Mouse (Mus musculus) forebrain, embryonic 14.5 days (tissue): ENCODE results near the gene Mamdc4. TPM values are rescaled to one million over a fixed set of nuclear protein-coding genes. Genes with fewer than 3 reads are reported as not detected.

ENCODE experiments used
- ATAC-seq: fragments of 200-750 bp; cut with Nextera tagmentation; 2 replicates; pipeline ENCODE4 v1.8.0; 2017; ENCODE audit warnings: mild to moderate bottlenecking, moderate library complexity
- DNase-seq: peaks from one replicate; pipeline ENCODE4 v3.0.0-alpha.2; 2015; ENCODE audit warnings: low spot score
- H3K27ac ChIP-seq: fragments of 300-500 bp; sonication (generic); 2 replicates; pipeline ENCODE4 v1.5.1; 2014; ENCODE audit warnings: low read depth, mild to moderate bottlenecking, control low read depth, low read length, moderate library complexity
- H3K27me3 ChIP-seq: fragments of 300-500 bp; sonication (generic); replicated peaks from 2 replicates; pipeline ENCODE4 v1.6.1; 2014; ENCODE audit warnings: low read length, control low read depth, mixed read lengths; ENCODE audit not compliant: control insufficient read depth, insufficient read depth
- H3K36me3 ChIP-seq: fragments of 300-500 bp; sonication (generic); 2 replicates; pipeline ENCODE4 v1.6.1; 2014; ENCODE audit warnings: low read length, control low read depth; ENCODE audit not compliant: control insufficient read depth, insufficient read depth
- H3K4me1 ChIP-seq: fragments of 300-500 bp; sonication (generic); 2 replicates; pipeline ENCODE4 v1.6.1; 2014; ENCODE audit warnings: antibody characterized with exemption, low read length, control low read depth; ENCODE audit not compliant: control insufficient read depth, insufficient read depth
- H3K4me2 ChIP-seq: fragments of 300-500 bp; sonication (generic); 2 replicates; pipeline ENCODE4 v1.6.1; 2014; ENCODE audit warnings: mild to moderate bottlenecking, control low read depth, low read length
- H3K4me3 ChIP-seq: fragments of 300-500 bp; sonication (generic); 2 replicates; pipeline ENCODE4 v1.5.1; 2014; ENCODE audit warnings: low read depth, low read length, control low read depth
- H3K9ac ChIP-seq: fragments of 300-500 bp; sonication (generic); 2 replicates; pipeline ENCODE4 v1.6.1; 2014; ENCODE audit warnings: mild to moderate bottlenecking, low read length, control low read depth, moderate library complexity
- H3K9me3 ChIP-seq: fragments of 300-500 bp; sonication (generic); replicated peaks from 2 replicates; pipeline ENCODE4 v1.6.1; 2016; ENCODE audit warnings: low read length, control low read depth, mixed read lengths; ENCODE audit not compliant: control insufficient read depth
- WGBS: fragments of 180-500 bp; shearing (Covaris S2); extraction: QIAGEN DNeasy Blood & Tissue Kit; methylation state at CpG from one replicate; pipeline ENCODE4 v1.1.7; 2014; 5-methylcytosine and 5-hydroxymethylcytosine counted together
- polyA plus RNA-seq: library from polyadenylated mRNA; unstranded; fragments of >200 nt; fragmentation: Nextera tagmentation; extraction: Ambion mirVana; gene quantifications from 2 replicates; pipeline ENCODE4 v1.2.1, GENCODE M21; 2014

The Mamdc4 gene
- polyA plus RNA-seq, 1 experiment from 2014 or later: 0.84 TPM

GRCm38 (mm10) chr2:25585601-25586000 is 11.0 kb upstream of the Mamdc4 start:
- Histone ChIP-seq H3K4me3 (no peak overlapping the region), H3K9me3 (no peaks in the 10 kb centered on the region), H3K27ac (no peak overlapping the region), H3K27me3 (peaks cover 4% of the 10 kb centered on the region), H3K9ac (no peak overlapping the region), H3K4me1 (peaks cover 6% of the 10 kb centered on the region; the same call in 1 of the 2 replicates), H3K36me3 (peaks cover 64% of the 10 kb centered on the region), H3K4me2 (no peak overlapping the region)
- WGBS: 80% methylated on average over 3 of the region's 3 CpGs
- DNase-seq: no peak
- no peak for ATAC-seq

GRCm38 (mm10) chr2:25584856-25585255 is 10.2 kb upstream of the Mamdc4 start:
- H3K9ac ChIP-seq: no peak overlapping the region
- H3K9me3 ChIP-seq: no peaks in the 10 kb centered on the region
- H3K4me2 ChIP-seq: no peak overlapping the region
- no peak overlapping the region for H3K4me3 ChIP-seq
- WGBS: 81% methylated on average over 4 of the region's 4 CpGs
- peaks cover 6% of the 10 kb centered on the region; the same call in 1 of the 2 replicates for H3K4me1 ChIP-seq
- no peak overlapping the region for H3K27ac ChIP-seq
- DNase-seq (no peak), ATAC-seq (no peak)
- H3K27me3 ChIP-seq: peaks cover 12% of the 10 kb centered on the region
- H3K36me3 ChIP-seq: peaks cover 56% of the 10 kb centered on the region

- 89% methylated on average over 3 of the region's 3 CpGs for WGBS
- H3K27ac ChIP-seq: no peak overlapping the region
- no peak overlapping the region for H3K9ac ChIP-seq
- ATAC-seq: no peak
- H3K4me2 ChIP-seq: no peak overlapping the region
- peaks cover 6% of the 10 kb centered on the region; the same call in 1 of the 2 replicates for H3K4me1 ChIP-seq
- H3K36me3 ChIP-seq: peaks cover 50% of the 10 kb centered on the region
- peaks cover 19% of the 10 kb centered on the region for H3K27me3 ChIP-seq
- no peak overlapping the region for H3K4me3 ChIP-seq
- H3K9me3 ChIP-seq: no peaks in the 10 kb centered on the region
- no peak for DNase-seq
Observed at GRCm38 (mm10) chr2:25584152-25584551, 9.5 kb upstream of the Mamdc4 start.

GRCm38 (mm10) chr2:25583571-25583970 is 8.9 kb upstream of the Mamdc4 start:
- Histone ChIP-seq H3K27me3 (peaks cover 24% of the 10 kb centered on the region), H3K4me3 (no peak overlapping the region), H3K4me1 (peaks cover 6% of the 10 kb centered on the region; the same call in 1 of the 2 replicates), H3K9me3 (no peaks in the 10 kb centered on the region), H3K27ac (no peak overlapping the region), H3K4me2 (no peak overlapping the region), H3K9ac (no peak overlapping the region), H3K36me3 (peaks cover 48% of the 10 kb centered on the region)
- WGBS: 68% methylated on average over 4 of the region's 4 CpGs
- DNase-seq (no peak), ATAC-seq (no peak)

GRCm38 (mm10) chr2:25583120-25583481 is 8.5 kb upstream of the Mamdc4 start:
- ATAC-seq (no peak), DNase-seq (no peak)
- Histone ChIP-seq H3K4me2 (no peak overlapping the region), H3K27me3 (peaks cover 29% of the 10 kb centered on the region), H3K27ac (0 out of 2 replicates have a peak overlapping the region, but pooled peaks have one; percentile 5), H3K9ac (peak overlapping the region; percentile 32), H3K36me3 (peaks cover 44% of the 10 kb centered on the region), H3K9me3 (no peaks in the 10 kb centered on the region), H3K4me3 (no peak overlapping the region), H3K4me1 (peaks cover 6% of the 10 kb centered on the region; the same call in 1 of the 2 replicates)
- 84% methylated on average over 6 of the region's 6 CpGs for WGBS

- 54% methylated on average over 12 of the region's 12 CpGs for WGBS
- peak; percentile 65 for DNase-seq
- Histone ChIP-seq H3K4me3 (no peak overlapping the region), H3K9ac (peak overlapping the region; percentile 32), H3K4me1 (peaks cover 9% of the 10 kb centered on the region; the same call in 1 of the 2 replicates), H3K27ac (0 out of 2 replicates have a peak overlapping the region, but pooled peaks have one; percentile 5), H3K4me2 (no peak overlapping the region), H3K9me3 (no peaks in the 10 kb centered on the region), H3K36me3 (peaks cover 40% of the 10 kb centered on the region), H3K27me3 (peaks cover 34% of the 10 kb centered on the region)
- ATAC-seq: 0 out of 2 replicates have a peak, but pooled peaks have one; percentile 8
Observed at GRCm38 (mm10) chr2:25582466-25583119, 7.9 kb upstream of the Mamdc4 start.

GRCm38 (mm10) chr2:25581901-25582301 is 7.3 kb upstream of the Mamdc4 start:
- peaks cover 9% of the 10 kb centered on the region; the same call in 1 of the 2 replicates for H3K4me1 ChIP-seq
- peaks cover 34% of the 10 kb centered on the region for H3K36me3 ChIP-seq
- no peak overlapping the region for H3K4me3 ChIP-seq
- DNase-seq (no peak), ATAC-seq (peak; percentile 8)
- peak overlapping the region; percentile 73 for H3K4me2 ChIP-seq
- no peaks in the 10 kb centered on the region for H3K9me3 ChIP-seq
- WGBS: 37% methylated on average over 6 of the region's 6 CpGs
- H3K27me3 ChIP-seq: peaks cover 41% of the 10 kb centered on the region
- H3K9ac ChIP-seq: no peak overlapping the region
- H3K27ac ChIP-seq: no peak overlapping the region

- 4% methylated on average over 19 of the region's 19 CpGs for WGBS
- Histone ChIP-seq H3K27me3 (peaks cover 46% of the 10 kb centered on the region), H3K4me3 (peak within 1 kb of the TSS; percentile 36), H3K4me2 (peak within 1 kb of the TSS; percentile 73), H3K9ac (peak within 1 kb of the TSS; percentile 58), H3K9me3 (no peaks in the 10 kb centered on the region), H3K27ac (0 out of 2 replicates have a peak within 1 kb of the TSS, but pooled peaks have one; percentile 5), H3K36me3 (peaks cover 29% of the 10 kb centered on the region), H3K4me1 (peaks cover 9% of the 10 kb centered on the region; the same call in 1 of the 2 replicates)
- ATAC-seq (peak; percentile 81), DNase-seq (peak; percentile 84)
Observed at GRCm38 (mm10) chr2:25581294-25581864, 6.7 kb upstream of the Mamdc4 start, which contains the start of gene Ajm1. TSS of gene Ajm1 (minus strand) at chr2:25581757.
